Mouse (Mus musculus) heart, embryonic 11.5 days (tissue): ENCODE results near the gene Insc. TPM values are rescaled to one million over a fixed set of nuclear protein-coding genes. Genes with fewer than 3 reads are reported as not detected.

Experiments used
- ATAC-seq: fragments of 200-750 bp; cut with Nextera tagmentation; replicated peaks from 2 replicates; pipeline ENCODE4 v1.8.0; 2017; ENCODE audit warnings: moderate library complexity; ENCODE audit not compliant: insufficient number of reproducible peaks, low FRiP score, low TSS enrichment
- H3K27ac ChIP-seq: fragments of 300-500 bp; sonication (generic); 2 replicates; pipeline ENCODE4 v1.5.1; 2014; ENCODE audit warnings: mild to moderate bottlenecking, low read depth, low read length
- H3K27me3 ChIP-seq: fragments of 300-500 bp; sonication (generic); 2 replicates; pipeline ENCODE4 v1.6.1; 2014; ENCODE audit warnings: mild to moderate bottlenecking, low read length, mixed read lengths; ENCODE audit not compliant: control insufficient read depth, insufficient read depth
- H3K36me3 ChIP-seq: fragments of 300-500 bp; sonication (generic); 2 replicates; pipeline ENCODE4 v1.6.1; 2014; ENCODE audit warnings: mild to moderate bottlenecking, low read length, moderate library complexity, mixed read lengths; ENCODE audit not compliant: control insufficient read depth, insufficient read depth
- H3K4me1 ChIP-seq: fragments of 300-500 bp; sonication (generic); 2 replicates; pipeline ENCODE4 v1.6.1; 2014; ENCODE audit warnings: low read length; ENCODE audit not compliant: control insufficient read depth, insufficient read depth
- H3K4me2 ChIP-seq: fragments of 300-500 bp; sonication (generic); 2 replicates; pipeline ENCODE4 v1.6.1; 2014; ENCODE audit warnings: mild to moderate bottlenecking, moderate library complexity
- H3K4me3 ChIP-seq: fragments of 300-500 bp; sonication (generic); 2 replicates; pipeline ENCODE4 v1.5.1; 2014; ENCODE audit warnings: low read depth, low read length
- H3K9ac ChIP-seq: fragments of 300-500 bp; sonication (generic); 2 replicates; pipeline ENCODE4 v1.6.1; 2014; ENCODE audit warnings: mild to moderate bottlenecking, low read depth, low read length, moderate library complexity
- H3K9me3 ChIP-seq: fragments of 300-500 bp; sonication (generic); replicated peaks from 2 replicates; pipeline ENCODE4 v1.6.1; 2016; ENCODE audit warnings: low read length; ENCODE audit not compliant: control insufficient read depth
- WGBS: fragments of 180-500 bp; shearing (Covaris S2); extraction: QIAGEN DNeasy Blood & Tissue Kit; methylation state at CpG from one replicate; pipeline ENCODE4 v1.1.7; 2014; ENCODE audit not compliant: insufficient replicate concordance; 5-methylcytosine and 5-hydroxymethylcytosine counted together
- polyA plus RNA-seq: library from polyadenylated mRNA; unstranded; fragments of >200 nt; fragmentation: Nextera tagmentation; extraction: Ambion mirVana; gene quantifications from 2 replicates; pipeline ENCODE4 v1.2.1, GENCODE M21; 2014

Insc gene
- polyA plus RNA-seq, 1 experiment from 2014 or later, result 1.1 TPM

DNA sequence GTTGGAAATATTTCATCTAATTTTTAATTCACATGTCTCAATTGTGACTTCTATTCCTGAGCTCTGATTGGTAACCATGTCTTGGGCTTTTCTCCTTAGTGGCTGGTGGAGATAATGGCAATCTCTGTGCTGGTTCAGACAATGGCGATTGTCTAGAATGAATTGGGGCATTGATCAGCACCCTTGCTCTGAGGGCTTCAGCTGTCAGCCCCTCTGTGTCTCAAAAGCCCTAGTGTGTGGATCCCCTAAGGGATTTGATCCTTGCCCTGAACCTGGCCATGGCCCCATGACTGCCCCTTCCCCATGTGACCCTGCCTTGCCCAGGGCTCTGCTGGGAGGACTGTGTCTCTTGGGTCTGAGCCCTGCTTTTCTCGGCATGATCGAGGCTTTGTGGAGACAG, 4.1 kb downstream of the Insc start:
- H3K27ac ChIP-seq, result no peak overlapping the region
- H3K27me3 ChIP-seq, result peaks cover 10% of the 10 kb centered on the region
- no peak overlapping the region for H3K4me3 ChIP-seq
- no peak overlapping the region for H3K4me2 ChIP-seq
- ATAC-seq, result no peak
- no peak overlapping the region for H3K9ac ChIP-seq
- no peaks in the 10 kb centered on the region for H3K9me3 ChIP-seq
- WGBS, result 56% methylated on average over 3 of the region's 3 CpGs
- H3K36me3 ChIP-seq, result no peaks in the 10 kb centered on the region
- H3K4me1 ChIP-seq, result 0 out of 2 replicates have a peak, but pooled peaks cover 2% of the 10 kb centered on the region

DNA sequence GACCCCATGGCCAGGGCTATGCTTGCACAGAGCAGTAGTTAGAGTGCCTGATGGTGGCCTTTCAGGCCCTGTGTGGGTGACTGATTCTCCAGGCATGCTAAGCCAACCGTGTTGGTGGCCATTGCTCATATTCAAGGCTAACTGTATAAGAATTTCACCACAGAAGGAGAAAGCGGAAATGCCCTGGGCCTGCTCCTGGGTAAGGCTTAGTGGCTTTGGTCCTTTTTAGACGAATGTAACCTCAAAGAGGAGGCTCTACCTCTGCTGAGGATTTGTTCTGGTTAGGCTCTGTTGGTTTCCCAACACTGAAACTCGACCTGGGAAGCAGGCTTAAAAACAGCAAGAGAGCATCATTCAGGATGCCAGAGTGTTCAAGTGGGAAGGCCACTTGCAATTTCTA, 4.7 kb downstream of the Insc start:
- Histone ChIP-seq H3K36me3 (no peaks in the 10 kb centered on the region), H3K27ac (no peak overlapping the region), H3K9ac (no peak overlapping the region), H3K27me3 (peaks cover 10% of the 10 kb centered on the region), H3K4me3 (no peak overlapping the region), H3K4me1 (0 out of 2 replicates have a peak, but pooled peaks cover 2% of the 10 kb centered on the region), H3K4me2 (no peak overlapping the region), H3K9me3 (no peaks in the 10 kb centered on the region)
- no peak for ATAC-seq
- WGBS, result 54% methylated on average over 4 of the region's 4 CpGs

DNA sequence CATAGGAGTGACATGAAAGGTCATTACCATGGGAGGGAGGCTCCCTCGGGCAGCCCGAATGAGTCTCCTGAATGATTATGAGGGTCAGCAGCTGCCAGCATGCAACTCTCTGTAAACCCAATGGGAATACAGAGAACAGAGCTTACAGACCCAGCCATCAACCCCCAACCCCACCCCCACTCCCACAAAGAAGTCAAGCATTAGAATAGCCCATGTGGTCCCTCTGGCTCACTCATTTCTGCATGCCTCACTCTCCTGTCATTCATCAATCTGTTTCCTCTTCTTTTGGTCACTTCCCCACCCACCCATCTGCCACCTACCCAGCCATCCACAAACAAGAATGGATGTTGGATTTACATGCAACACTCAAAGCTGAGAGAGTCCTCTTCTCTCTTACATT, 10.0 kb downstream of the Insc start:
- Histone ChIP-seq H3K36me3 (no peaks in the 10 kb centered on the region), H3K9ac (no peak overlapping the region), H3K4me3 (no peak overlapping the region), H3K4me2 (no peak overlapping the region), H3K27me3 (no peaks in the 10 kb centered on the region), H3K9me3 (no peaks in the 10 kb centered on the region), H3K4me1 (no peaks in the 10 kb centered on the region), H3K27ac (no peak overlapping the region)
- no peak for ATAC-seq
- WGBS, result 83% methylated on average over 2 of the region's 2 CpGs

DNA sequence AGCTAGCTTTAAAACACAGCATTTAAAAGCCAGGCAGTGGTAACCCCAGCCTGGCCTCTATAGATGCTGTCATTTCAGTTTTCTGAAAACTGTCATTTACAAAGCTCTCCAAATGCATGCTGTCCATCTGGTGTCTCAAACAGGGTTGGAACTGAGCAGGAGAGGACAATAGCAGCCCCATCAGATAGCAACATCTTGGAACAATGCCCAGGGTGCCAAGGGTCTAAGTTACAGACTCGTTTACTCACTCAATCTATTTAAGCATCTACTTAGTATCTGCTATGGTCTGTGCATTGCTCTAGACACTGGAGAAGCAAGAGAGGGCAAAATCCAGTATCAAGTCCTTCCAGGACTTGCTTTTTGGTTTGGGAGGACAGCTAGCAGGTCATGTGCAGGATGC, 10.7 kb downstream of the Insc start:
- H3K4me2 ChIP-seq, result no peak overlapping the region
- H3K4me1 ChIP-seq, result no peaks in the 10 kb centered on the region
- no peak for ATAC-seq
- 38% methylated on average over 1 of the region's 1 CpGs for WGBS
- H3K36me3 ChIP-seq, result no peaks in the 10 kb centered on the region
- no peaks in the 10 kb centered on the region for H3K9me3 ChIP-seq
- no peak overlapping the region for H3K9ac ChIP-seq
- H3K4me3 ChIP-seq, result no peak overlapping the region
- H3K27me3 ChIP-seq, result no peaks in the 10 kb centered on the region
- H3K27ac ChIP-seq, result no peak overlapping the region

DNA sequence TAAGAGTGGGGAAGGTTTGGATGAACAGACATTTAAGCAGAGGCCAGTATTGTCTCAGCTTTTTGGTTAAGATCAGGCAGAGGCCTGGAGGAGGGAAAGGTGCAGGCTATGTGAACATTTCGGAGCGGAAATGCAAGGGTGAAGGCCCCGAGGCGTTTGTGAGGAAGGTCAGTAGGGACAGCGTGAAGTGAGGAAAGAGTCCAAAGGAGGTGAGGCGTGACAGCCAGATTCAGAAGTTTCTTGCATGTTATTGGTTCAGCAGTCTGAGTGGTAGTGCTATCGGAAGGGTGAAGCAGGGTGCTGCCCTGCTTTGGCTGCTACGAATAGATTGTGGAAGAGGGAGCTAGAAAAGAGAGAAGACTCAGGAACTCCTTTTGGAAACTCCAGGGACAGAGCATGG, 11.1 kb downstream of the Insc start:
- Histone ChIP-seq H3K27me3 (no peaks in the 10 kb centered on the region), H3K36me3 (no peaks in the 10 kb centered on the region), H3K4me2 (no peak overlapping the region), H3K9me3 (no peaks in the 10 kb centered on the region), H3K9ac (no peak overlapping the region), H3K4me1 (no peaks in the 10 kb centered on the region), H3K27ac (no peak overlapping the region), H3K4me3 (no peak overlapping the region)
- ATAC-seq, result no peak
- 69% methylated on average over 8 of the region's 8 CpGs for WGBS

DNA sequence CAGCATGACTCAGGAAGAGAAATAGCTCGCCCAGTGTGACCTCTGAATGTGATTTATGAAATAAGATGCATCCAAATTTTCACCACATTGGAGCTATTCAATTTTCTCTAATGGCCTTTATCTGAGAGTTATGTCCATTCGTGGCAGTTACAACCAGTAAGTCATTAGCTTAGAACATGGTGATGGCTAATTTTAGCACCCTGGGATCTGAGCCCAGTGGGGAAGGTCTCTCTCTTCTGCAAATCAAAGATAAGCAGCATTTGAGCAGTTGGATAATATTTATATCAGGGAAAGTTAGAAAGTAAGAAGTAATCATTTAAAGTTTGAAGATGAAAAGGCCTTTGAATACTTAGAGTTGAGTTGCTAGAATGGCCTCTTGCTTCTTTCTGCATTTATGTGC, 19.2 kb downstream of the Insc start:
- no peak for ATAC-seq
- H3K4me3 ChIP-seq, result no peak overlapping the region
- no peaks in the 10 kb centered on the region for H3K36me3 ChIP-seq
- no peak overlapping the region for H3K9ac ChIP-seq
- no peak overlapping the region for H3K4me2 ChIP-seq
- no peaks in the 10 kb centered on the region for H3K27me3 ChIP-seq
- no peaks in the 10 kb centered on the region for H3K9me3 ChIP-seq
- no peak overlapping the region for H3K27ac ChIP-seq
- no peaks in the 10 kb centered on the region for H3K4me1 ChIP-seq
- WGBS, result 59% methylated on average over 2 of the region's 2 CpGs

DNA sequence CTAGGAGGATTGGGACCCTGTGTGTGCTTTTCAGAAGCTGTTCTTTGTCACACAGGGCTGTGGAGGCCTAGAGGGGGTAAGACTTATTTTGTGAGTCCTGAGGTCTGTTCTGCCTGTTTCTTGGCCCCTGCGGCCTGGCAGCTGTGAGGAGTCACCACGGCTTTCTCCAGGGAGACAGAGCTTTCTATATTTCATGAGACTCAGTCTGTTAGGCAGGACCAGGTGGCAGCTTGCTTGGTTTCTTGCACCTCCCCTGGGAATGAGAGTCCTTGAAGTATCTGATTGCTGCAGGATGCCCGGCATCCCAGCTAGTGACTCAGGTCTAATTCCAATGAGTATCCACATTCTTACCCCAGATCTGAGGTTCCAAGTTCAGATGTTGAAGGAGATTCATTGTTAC, 21.8 kb downstream of the Insc start:
- Histone ChIP-seq H3K4me2 (no peak overlapping the region), H3K9ac (no peak overlapping the region), H3K4me1 (no peaks in the 10 kb centered on the region), H3K27me3 (no peaks in the 10 kb centered on the region), H3K36me3 (no peaks in the 10 kb centered on the region), H3K9me3 (no peaks in the 10 kb centered on the region), H3K4me3 (no peak overlapping the region), H3K27ac (no peak overlapping the region)
- 86% methylated on average over 3 of the region's 3 CpGs for WGBS
- no peak for ATAC-seq

DNA sequence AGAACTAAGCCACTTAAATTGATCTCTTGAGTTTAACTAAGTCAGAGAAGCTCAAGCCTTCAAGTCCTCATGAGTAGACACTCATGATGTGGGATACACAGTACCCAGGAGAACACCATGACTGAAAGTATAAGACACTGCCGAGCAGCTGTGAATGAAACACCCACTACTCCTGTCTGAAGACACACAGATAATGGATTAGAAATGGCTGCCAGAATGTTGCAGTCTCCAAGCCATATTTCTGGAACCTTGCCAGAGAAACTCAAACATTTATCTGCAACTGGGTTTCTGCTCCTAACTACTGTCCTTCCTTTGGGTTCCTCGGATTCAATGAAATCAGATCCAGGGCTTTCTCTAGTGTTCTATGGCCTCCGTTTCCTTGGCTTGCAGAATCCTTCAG, 23.0 kb downstream of the Insc start:
- H3K36me3 ChIP-seq, result no peaks in the 10 kb centered on the region
- H3K27me3 ChIP-seq, result no peaks in the 10 kb centered on the region
- no peak overlapping the region for H3K27ac ChIP-seq
- 75% methylated on average over 3 of the region's 3 CpGs for WGBS
- ATAC-seq, result no peak
- H3K9me3 ChIP-seq, result no peaks in the 10 kb centered on the region
- no peak overlapping the region for H3K9ac ChIP-seq
- no peak overlapping the region for H3K4me2 ChIP-seq
- H3K4me3 ChIP-seq, result no peak overlapping the region
- H3K4me1 ChIP-seq, result no peaks in the 10 kb centered on the region

DNA sequence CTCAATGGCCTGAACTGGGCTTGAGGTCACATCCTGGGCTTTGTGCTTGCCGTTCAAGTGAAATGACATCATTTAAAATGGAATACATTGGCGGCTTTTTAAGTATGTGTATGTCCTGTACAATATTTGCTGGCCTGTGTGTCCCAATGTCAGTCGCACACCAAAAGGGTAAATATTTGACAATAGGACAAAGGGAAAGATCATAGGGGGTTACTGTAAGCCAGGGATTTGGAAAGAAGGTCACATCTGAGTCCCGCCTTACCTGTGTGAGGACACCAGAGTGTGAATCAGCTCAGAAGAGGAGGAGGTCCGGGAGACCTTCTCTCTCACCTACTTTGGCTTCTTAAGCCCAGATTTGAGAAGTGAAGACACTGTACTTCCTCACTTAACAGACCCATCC, 25.0 kb downstream of the Insc start:
- WGBS, result 82% methylated on average over 5 of the region's 5 CpGs
- H3K36me3 ChIP-seq, result no peaks in the 10 kb centered on the region
- H3K4me2 ChIP-seq, result no peak overlapping the region
- H3K9ac ChIP-seq, result no peak overlapping the region
- H3K4me1 ChIP-seq, result no peaks in the 10 kb centered on the region
- no peak overlapping the region for H3K4me3 ChIP-seq
- no peak overlapping the region for H3K27ac ChIP-seq
- ATAC-seq, result no peak
- H3K27me3 ChIP-seq, result no peaks in the 10 kb centered on the region
- H3K9me3 ChIP-seq, result no peaks in the 10 kb centered on the region
